Mouse (Mus musculus) kidney, embryonic 16.5 days (tissue): ENCODE measurements around the gene Sh2d1b2. TPM values are rescaled to one million over a fixed set of nuclear protein-coding genes. Genes with fewer than 3 reads are reported as not detected.
"Not testable (repeated sequence)": the region's sequence is repeated elsewhere in the genome, so short reads cannot be mapped to it uniquely, and the experiment has no call there.

Source experiments
- ATAC-seq: fragments of 200-750 bp; cut with Nextera tagmentation; 2 replicates; pipeline ENCODE4 v1.8.0; 2017; ENCODE audit warnings: moderate TSS enrichment; ENCODE audit not compliant: low FRiP score, low TSS enrichment
- H3K27ac ChIP-seq: fragments of 300-500 bp; sonication (generic); 2 replicates; pipeline ENCODE4 v1.5.1; 2014; ENCODE audit warnings: low read length
- H3K27me3 ChIP-seq: fragments of 300-500 bp; sonication (generic); 2 replicates; pipeline ENCODE4 v1.6.1; 2014; ENCODE audit warnings: low read length, control low read depth, mixed read lengths; ENCODE audit not compliant: insufficient read depth
- H3K36me3 ChIP-seq: fragments of 300-500 bp; sonication (generic); 2 replicates; pipeline ENCODE4 v1.6.1; 2014; ENCODE audit warnings: low read length, control low read depth, mixed read lengths; ENCODE audit not compliant: insufficient read depth
- H3K4me1 ChIP-seq: fragments of 300-500 bp; sonication (generic); 2 replicates; pipeline ENCODE4 v1.6.1; 2014; ENCODE audit warnings: low read length, control low read depth, mixed read lengths; ENCODE audit not compliant: insufficient read depth
- H3K4me2 ChIP-seq: fragments of 300-500 bp; sonication (generic); replicated peaks from 2 replicates; pipeline ENCODE4 v1.6.1; 2014; ENCODE audit warnings: low read depth, low read length
- H3K4me3 ChIP-seq: fragments of 300-500 bp; sonication (generic); 2 replicates; pipeline ENCODE4 v1.5.1; 2014; ENCODE audit warnings: mild to moderate bottlenecking, low read length
- H3K9ac ChIP-seq: fragments of 300-500 bp; sonication (generic); replicated peaks from 2 replicates; pipeline ENCODE4 v1.6.1; 2014; ENCODE audit warnings: low read length
- H3K9me3 ChIP-seq: fragments of 300-500 bp; sonication (generic); 2 replicates; pipeline ENCODE4 v1.6.1; 2016; ENCODE audit warnings: low read length, control low read depth
- WGBS: fragments of 180-500 bp; shearing (Covaris S2); extraction: QIAGEN DNeasy Blood & Tissue Kit; methylation state at CpG from one replicate; pipeline ENCODE4 v1.1.7; 2014; 5-methylcytosine and 5-hydroxymethylcytosine counted together
- polyA plus RNA-seq: library from polyadenylated mRNA; unstranded; fragments of >200 nt; fragmentation: Nextera tagmentation; extraction: Ambion mirVana; gene quantifications from 2 replicates; pipeline ENCODE4 v1.2.1, GENCODE M21; 2015

Sh2d1b2 gene
- not detected in 2 replicates for polyA plus RNA-seq

DNA sequence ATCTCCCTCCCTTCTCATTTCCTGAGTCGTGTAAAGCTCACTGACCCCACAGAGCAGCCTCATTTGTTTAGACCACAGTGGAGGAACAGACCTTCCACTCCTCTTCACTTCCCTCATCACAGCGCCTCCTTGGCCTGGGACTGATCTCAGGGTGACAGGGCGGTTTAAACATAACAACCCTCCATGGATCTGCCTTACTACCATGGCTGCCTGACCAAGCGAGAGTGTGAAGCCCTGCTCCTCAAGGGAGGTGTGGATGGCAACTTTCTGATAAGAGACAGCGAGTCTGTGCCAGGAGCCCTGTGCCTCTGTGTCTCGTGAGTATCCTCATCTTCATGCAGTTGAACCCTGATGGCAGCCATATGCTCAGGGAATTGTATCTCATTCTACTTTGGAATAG, at the start of gene Sh2d1b2:
Gene Sh2d1b2, plus strand, starts transcription at position 62 of the 400 bp plus-strand sequence.
- 65% methylated on average over 5 of the region's 6 CpGs for WGBS

DNA sequence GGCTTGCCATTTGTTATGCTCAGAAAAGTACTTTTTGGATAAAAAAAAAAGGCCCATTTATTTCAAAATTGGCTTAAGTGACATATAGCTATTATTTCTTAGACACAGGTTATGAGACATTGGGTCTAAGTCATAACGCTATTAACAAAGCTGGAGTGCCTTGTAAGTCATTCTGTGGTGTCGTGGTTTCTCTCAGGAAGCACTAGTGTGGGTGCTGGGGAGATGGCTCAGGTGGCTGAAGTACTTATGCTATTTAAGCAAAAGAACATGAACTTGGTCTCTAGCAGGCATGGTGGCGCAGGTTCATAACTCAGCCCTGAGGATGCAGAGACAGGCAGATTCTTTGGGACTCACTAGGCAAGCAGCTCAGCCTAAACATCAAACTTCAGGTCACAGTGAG, 47.4 kb upstream of the Sh2d1b2 start:
- H3K9ac ChIP-seq: no peak overlapping the region
- 87% methylated on average over 3 of the region's 3 CpGs for WGBS
- H3K9me3 ChIP-seq: peaks cover 3% of the 10 kb centered on the region; the same call in 1 of the 2 replicates
- no peaks in the 10 kb centered on the region for H3K36me3 ChIP-seq
- no peak overlapping the region for H3K4me2 ChIP-seq
- H3K27ac ChIP-seq: no peak overlapping the region
- no peak for ATAC-seq
- H3K4me3 ChIP-seq: no peak overlapping the region
- 0 out of 2 replicates have a peak, but pooled peaks cover 4% of the 10 kb centered on the region for H3K4me1 ChIP-seq
- H3K27me3 ChIP-seq: no peaks in the 10 kb centered on the region

More for the DNA sequence above, at the start of gene Sh2d1b2:
- H3K27ac ChIP-seq, H3K36me3 ChIP-seq, H3K4me2 ChIP-seq, H3K9me3 ChIP-seq, H3K27me3 ChIP-seq, H3K9ac ChIP-seq, ATAC-seq, H3K4me1 ChIP-seq, H3K4me3 ChIP-seq: not testable (repeated sequence)

- 87% methylated on average over 5 of the region's 5 CpGs for WGBS
- Histone ChIP-seq H3K27me3 (no peaks in the 10 kb centered on the region), H3K27ac (no peak overlapping the region), H3K9me3 (peaks cover 3% of the 10 kb centered on the region; the same call in 1 of the 2 replicates), H3K4me2 (no peak overlapping the region), H3K9ac (no peak overlapping the region), H3K4me3 (no peak overlapping the region), H3K4me1 (peaks cover 7% of the 10 kb centered on the region; the same call in 1 of the 2 replicates), H3K36me3 (no peaks in the 10 kb centered on the region)
- ATAC-seq: no peak
Observed at GRCm38 (mm10) chr1:170186531-170186930, 46.0 kb upstream of the Sh2d1b2 start.

- ATAC-seq: no peak
- Histone ChIP-seq H3K27ac (no peak overlapping the region), H3K27me3 (no peaks in the 10 kb centered on the region), H3K36me3 (peaks cover 10% of the 10 kb centered on the region), H3K4me2 (no peak overlapping the region), H3K4me3 (no peak overlapping the region), H3K9me3 (peaks cover 3% of the 10 kb centered on the region; the same call in 1 of the 2 replicates), H3K9ac (no peak overlapping the region), H3K4me1 (peaks cover 7% of the 10 kb centered on the region; the same call in 1 of the 2 replicates)
- 44% methylated on average over 11 of the region's 11 CpGs for WGBS
Observed at GRCm38 (mm10) chr1:170188601-170189000, 43.9 kb upstream of the Sh2d1b2 start.

DNA sequence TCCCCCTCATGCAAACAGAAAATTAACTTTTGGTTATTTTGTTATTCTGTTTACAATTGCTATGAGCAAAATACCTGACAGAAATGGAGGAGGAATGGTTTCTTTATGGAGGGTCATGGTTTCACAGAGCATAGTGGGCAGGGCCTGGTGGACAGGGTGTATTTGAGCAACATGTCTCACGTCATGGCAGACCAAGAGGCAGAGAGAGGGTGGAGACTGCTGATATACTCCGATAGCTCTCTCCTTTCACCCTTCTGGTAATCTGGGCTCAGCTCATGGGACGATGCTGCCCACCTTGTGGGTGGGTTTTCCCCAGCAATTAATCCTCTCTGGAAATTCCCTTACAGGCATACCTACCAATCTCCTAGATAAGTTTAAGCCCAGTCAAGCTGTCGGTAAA, 42.3 kb upstream of the Sh2d1b2 start:
- WGBS: 69% methylated on average over 4 of the region's 4 CpGs
- Histone ChIP-seq H3K27me3 (no peaks in the 10 kb centered on the region), H3K36me3 (peaks cover 21% of the 10 kb centered on the region), H3K4me1 (peaks cover 7% of the 10 kb centered on the region; the same call in 1 of the 2 replicates), H3K27ac (no peak overlapping the region), H3K9ac (no peak overlapping the region), H3K4me2 (no peak overlapping the region), H3K4me3 (no peak overlapping the region), H3K9me3 (peaks cover 3% of the 10 kb centered on the region; the same call in 1 of the 2 replicates)
- no peak for ATAC-seq

GRCm38 (mm10) chr1:170191925-170192324, 40.6 kb upstream of the Sh2d1b2 start:
- Histone ChIP-seq H3K27me3 (no peaks in the 10 kb centered on the region), H3K36me3 (peaks cover 33% of the 10 kb centered on the region), H3K9me3 (no peaks in the 10 kb centered on the region), H3K4me1 (peaks cover 7% of the 10 kb centered on the region; the same call in 1 of the 2 replicates), H3K4me3 (no peak overlapping the region), H3K9ac (no peak overlapping the region), H3K4me2 (no peak overlapping the region), H3K27ac (no peak overlapping the region)
- 97% methylated on average over 1 of the region's 1 CpGs for WGBS
- ATAC-seq: no peak

- ATAC-seq: no peak
- Histone ChIP-seq H3K36me3 (peaks cover 65% of the 10 kb centered on the region), H3K4me1 (no peaks in the 10 kb centered on the region)
Observed at GRCm38 (mm10) chr1:170196211-170196610, 36.3 kb upstream of the Sh2d1b2 start.

GRCm38 (mm10) chr1:170200379-170200778, 32.2 kb upstream of the Sh2d1b2 start:
- no peaks in the 10 kb centered on the region for H3K27me3 ChIP-seq
- 78% methylated on average over 3 of the region's 3 CpGs for WGBS
- no peaks in the 10 kb centered on the region for H3K4me1 ChIP-seq
- H3K9me3 ChIP-seq: no peaks in the 10 kb centered on the region
- H3K4me2 ChIP-seq: no peak overlapping the region
- H3K9ac ChIP-seq: no peak overlapping the region
- no peak overlapping the region for H3K4me3 ChIP-seq
- peaks cover 52% of the 10 kb centered on the region for H3K36me3 ChIP-seq
- H3K27ac ChIP-seq: no peak overlapping the region
- 0 out of 2 replicates have a peak, but pooled peaks have one; percentile 31 for ATAC-seq

More at GRCm38 (mm10) chr1:170196211-170196610, 36.3 kb upstream of the Sh2d1b2 start:
- Histone ChIP-seq H3K9me3 (no peaks in the 10 kb centered on the region), H3K27me3 (no peaks in the 10 kb centered on the region), H3K4me2 (no peak overlapping the region), H3K27ac (no peak overlapping the region), H3K4me3 (no peak overlapping the region), H3K9ac (no peak overlapping the region)
- WGBS: 94% methylated on average over 8 of the region's 8 CpGs

GRCm38 (mm10) chr1:170206395-170206794, 26.2 kb upstream of the Sh2d1b2 start:
- ATAC-seq: no peak
- 91% methylated on average over 6 of the region's 6 CpGs for WGBS
- Histone ChIP-seq H3K27me3 (no peaks in the 10 kb centered on the region), H3K36me3 (peaks cover 48% of the 10 kb centered on the region), H3K9ac (no peak overlapping the region), H3K4me1 (no peaks in the 10 kb centered on the region), H3K9me3 (peaks cover 4% of the 10 kb centered on the region), H3K4me3 (no peak overlapping the region), H3K27ac (no peak overlapping the region), H3K4me2 (no peak overlapping the region)

DNA sequence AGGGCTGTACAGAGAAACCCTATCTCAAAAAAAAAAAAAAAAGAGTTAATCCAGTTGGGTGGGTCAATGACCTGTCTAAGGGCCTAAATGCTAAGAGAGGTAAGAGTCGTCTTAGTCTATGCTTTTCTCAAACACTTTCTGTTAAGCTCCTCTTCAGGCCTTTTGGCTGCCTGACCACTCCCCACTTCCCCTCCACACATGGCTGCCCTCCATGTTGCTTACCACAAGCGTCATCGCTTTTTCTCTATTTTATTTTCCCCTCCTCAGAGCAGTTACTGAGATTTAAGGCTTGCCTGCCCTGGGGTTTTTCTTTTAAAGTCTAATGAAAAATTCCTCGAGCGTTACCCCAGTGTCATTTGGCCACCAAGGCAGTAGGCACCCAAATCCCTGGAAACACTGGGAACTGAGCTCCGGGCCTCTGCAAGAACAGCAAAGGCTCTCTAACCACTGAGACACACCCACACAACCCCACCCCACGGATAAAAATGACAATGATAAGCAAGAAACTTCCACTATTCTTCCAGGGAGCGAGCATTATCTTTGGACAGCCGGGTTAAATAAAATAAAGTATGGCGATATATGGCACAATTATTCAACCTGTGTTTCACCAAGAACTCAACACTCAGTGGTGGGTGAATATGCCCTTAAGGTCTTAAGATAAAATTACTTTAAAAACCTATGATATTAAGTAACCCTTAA, 19.2 kb upstream of the Sh2d1b2 start:
- no peak for ATAC-seq
- Histone ChIP-seq H3K27ac (no peak overlapping the region), H3K36me3 (peaks cover 20% of the 10 kb centered on the region), H3K4me1 (peaks cover 11% of the 10 kb centered on the region), H3K4me3 (no peak overlapping the region), H3K9me3 (no peaks in the 10 kb centered on the region), H3K27me3 (no peaks in the 10 kb centered on the region), H3K9ac (no peak overlapping the region), H3K4me2 (no peak overlapping the region; the same call in 1 of the 2 replicates)
- WGBS: 79% methylated on average over 10 of the region's 10 CpGs
